Mouse (Mus musculus) stomach, embryonic 14.5 days (tissue): ENCODE measurements at regions not wholly inside any gene's neighbourhood (a gene's known extent, or its start where the extent isn't known, plus 50 kb on each side); places are given as distances from the start of the nearest gene placed in this dataset.

Experiments used
- ATAC-seq: fragments of 200-750 bp; cut with Nextera tagmentation; 2 replicates; pipeline ENCODE4 v1.8.0; 2017; ENCODE audit warnings: low read depth, moderate TSS enrichment; ENCODE audit not compliant: insufficient number of reproducible peaks, insufficient read depth, low FRiP score
- H3K27ac ChIP-seq: fragments of 300-500 bp; sonication (generic); 2 replicates; pipeline ENCODE4 v1.5.1; 2014; ENCODE audit warnings: mild to moderate bottlenecking, low read length, moderate library complexity, mixed read lengths
- H3K27me3 ChIP-seq: fragments of 300-500 bp; sonication (generic); 2 replicates; pipeline ENCODE4 v1.6.1; 2014; ENCODE audit warnings: low read length, control low read depth, mixed read lengths; ENCODE audit not compliant: control insufficient read depth, insufficient read depth
- H3K36me3 ChIP-seq: fragments of 300-500 bp; sonication (generic); 2 replicates; pipeline ENCODE4 v1.6.1; 2014; ENCODE audit warnings: mild to moderate bottlenecking, control low read depth, low read length, moderate library complexity, mixed read lengths; ENCODE audit not compliant: control insufficient read depth, insufficient read depth
- H3K4me1 ChIP-seq: fragments of 300-500 bp; sonication (generic); 2 replicates; pipeline ENCODE4 v1.6.1; 2014; ENCODE audit warnings: low read length, control low read depth, mixed read lengths; ENCODE audit not compliant: control insufficient read depth, insufficient read depth
- H3K4me2 ChIP-seq: fragments of 300-500 bp; sonication (generic); replicated peaks from 2 replicates; pipeline ENCODE4 v1.6.1; 2014; ENCODE audit warnings: low read depth, low read length, control low read depth
- H3K4me3 ChIP-seq: fragments of 300-500 bp; sonication (generic); 2 replicates; pipeline ENCODE4 v1.5.1; 2014; ENCODE audit warnings: low read depth, low read length, control low read depth
- H3K9ac ChIP-seq: fragments of 300-500 bp; sonication (generic); replicated peaks from 2 replicates; pipeline ENCODE4 v1.6.1; 2014; ENCODE audit warnings: low read depth, mild to moderate bottlenecking, control low read depth, low read length, moderate library complexity, mixed read lengths
- H3K9me3 ChIP-seq: fragments of 300-500 bp; sonication (generic); 2 replicates; pipeline ENCODE4 v1.6.1; 2016; ENCODE audit warnings: low read depth, low read length, control low read depth; ENCODE audit not compliant: control insufficient read depth
- WGBS: fragments of 180-500 bp; shearing (Covaris S2); extraction: QIAGEN DNeasy Blood & Tissue Kit; methylation state at CpG from one replicate; pipeline ENCODE4 v1.1.7; 2014; 5-methylcytosine and 5-hydroxymethylcytosine counted together

- no peak overlapping the region for H3K27ac ChIP-seq
- ATAC-seq = no peak
- WGBS = 95% methylated on average over 2 of the region's 2 CpGs
- H3K4me2 ChIP-seq = no peak overlapping the region
- no peaks in the 10 kb centered on the region for H3K27me3 ChIP-seq
- no peak overlapping the region for H3K9ac ChIP-seq
- H3K9me3 ChIP-seq = no peaks in the 10 kb centered on the region
- H3K36me3 ChIP-seq = no peaks in the 10 kb centered on the region
- H3K4me1 ChIP-seq = peaks cover 13% of the 10 kb centered on the region; the same call in 1 of the 2 replicates
- no peak overlapping the region for H3K4me3 ChIP-seq
Observed at GRCm38 (mm10) chr1:35873038-35873437, 195.2 kb upstream of the Hs6st1 start.

GRCm38 (mm10) chr1:35875210-35875811 lies 192.9 kb upstream of the Hs6st1 start:
- peak; percentile 53; the same call in 1 of the 2 replicates for ATAC-seq
- Histone ChIP-seq H3K4me2 (no peak overlapping the region), H3K36me3 (no peaks in the 10 kb centered on the region), H3K4me1 (peaks cover 11% of the 10 kb centered on the region; the same call in 1 of the 2 replicates), H3K27me3 (no peaks in the 10 kb centered on the region), H3K9me3 (no peaks in the 10 kb centered on the region), H3K9ac (no peak overlapping the region), H3K4me3 (no peak overlapping the region), H3K27ac (no peak overlapping the region; the same call in 1 of the 2 replicates)
- WGBS = 40% methylated on average over 11 of the region's 11 CpGs

- H3K9ac ChIP-seq = no peak overlapping the region
- H3K4me2 ChIP-seq = no peak overlapping the region
- no peaks in the 10 kb centered on the region for H3K9me3 ChIP-seq
- H3K4me1 ChIP-seq = peaks cover 11% of the 10 kb centered on the region; the same call in 1 of the 2 replicates
- 87% methylated on average over 4 of the region's 4 CpGs for WGBS
- H3K27me3 ChIP-seq = no peaks in the 10 kb centered on the region
- ATAC-seq = no peak
- H3K36me3 ChIP-seq = no peaks in the 10 kb centered on the region
- H3K4me3 ChIP-seq = no peak overlapping the region
- H3K27ac ChIP-seq = no peak overlapping the region
Observed at GRCm38 (mm10) chr1:35878426-35878825, 189.8 kb upstream of the Hs6st1 start.

- no peaks in the 10 kb centered on the region for H3K36me3 ChIP-seq
- H3K4me3 ChIP-seq = no peak overlapping the region
- H3K4me2 ChIP-seq = no peak overlapping the region
- 61% methylated on average over 11 of the region's 11 CpGs for WGBS
- ATAC-seq = peak; percentile 8; the same call in 1 of the 2 replicates
- H3K27ac ChIP-seq = no peak overlapping the region
- no peak overlapping the region for H3K9ac ChIP-seq
- H3K9me3 ChIP-seq = no peaks in the 10 kb centered on the region
- no peaks in the 10 kb centered on the region for H3K27me3 ChIP-seq
- peaks cover 11% of the 10 kb centered on the region; the same call in 1 of the 2 replicates for H3K4me1 ChIP-seq
Observed at GRCm38 (mm10) chr1:35879388-35880093, 188.7 kb upstream of the Hs6st1 start.

GRCm38 (mm10) chr1:35880562-35881265 lies 187.5 kb upstream of the Hs6st1 start:
- Histone ChIP-seq H3K4me2 (no peak overlapping the region), H3K4me3 (no peak overlapping the region), H3K9me3 (no peaks in the 10 kb centered on the region), H3K27ac (no peak overlapping the region), H3K4me1 (peaks cover 3% of the 10 kb centered on the region; the same call in 1 of the 2 replicates), H3K36me3 (no peaks in the 10 kb centered on the region), H3K27me3 (no peaks in the 10 kb centered on the region), H3K9ac (no peak overlapping the region)
- ATAC-seq = no peak
- 85% methylated on average over 6 of the region's 6 CpGs for WGBS

- Histone ChIP-seq H3K9me3 (no peaks in the 10 kb centered on the region), H3K9ac (no peak overlapping the region), H3K4me1 (no peaks in the 10 kb centered on the region), H3K27me3 (no peaks in the 10 kb centered on the region), H3K27ac (no peak overlapping the region), H3K4me2 (no peak overlapping the region), H3K36me3 (no peaks in the 10 kb centered on the region), H3K4me3 (no peak overlapping the region)
- 84% methylated on average over 4 of the region's 4 CpGs for WGBS
- ATAC-seq = no peak
Observed at GRCm38 (mm10) chr1:35881521-35881920, 186.7 kb upstream of the Hs6st1 start.

GRCm38 (mm10) chr1:35882101-35882500 lies 186.1 kb upstream of the Hs6st1 start:
- Histone ChIP-seq H3K4me1 (no peaks in the 10 kb centered on the region), H3K9ac (no peak overlapping the region), H3K4me3 (no peak overlapping the region), H3K4me2 (no peak overlapping the region), H3K9me3 (no peaks in the 10 kb centered on the region), H3K36me3 (no peaks in the 10 kb centered on the region), H3K27me3 (no peaks in the 10 kb centered on the region), H3K27ac (no peak overlapping the region)
- WGBS = 68% methylated on average over 1 of the region's 1 CpGs
- no peak for ATAC-seq

GRCm38 (mm10) chr1:35889731-35890499 lies 178.3 kb upstream of the Hs6st1 start:
- WGBS = 39% methylated on average over 19 of the region's 19 CpGs

More at GRCm38 (mm10) chr1:35889731-35890499, 178.3 kb upstream of the Hs6st1 start:
- no peak overlapping the region for H3K9ac ChIP-seq
- H3K9me3 ChIP-seq = no peaks in the 10 kb centered on the region; the same call in 1 of the 2 replicates
- H3K4me2 ChIP-seq = no peak overlapping the region
- ATAC-seq = no peak
- H3K4me3 ChIP-seq = no peak overlapping the region
- 0 out of 2 replicates have a peak, but pooled peaks cover 3% of the 10 kb centered on the region for H3K4me1 ChIP-seq
- H3K27ac ChIP-seq = no peak overlapping the region
- H3K36me3 ChIP-seq = no peaks in the 10 kb centered on the region
- no peaks in the 10 kb centered on the region for H3K27me3 ChIP-seq
